Mouse (Mus musculus): ENCODE data around the gene Mllt11. TPM values are rescaled to one million over a fixed set of nuclear protein-coding genes. Genes with fewer than 3 reads are reported as not detected.

Gene Mllt11
- polyA plus RNA-seq, 1 experiment = not detected

DNA sequence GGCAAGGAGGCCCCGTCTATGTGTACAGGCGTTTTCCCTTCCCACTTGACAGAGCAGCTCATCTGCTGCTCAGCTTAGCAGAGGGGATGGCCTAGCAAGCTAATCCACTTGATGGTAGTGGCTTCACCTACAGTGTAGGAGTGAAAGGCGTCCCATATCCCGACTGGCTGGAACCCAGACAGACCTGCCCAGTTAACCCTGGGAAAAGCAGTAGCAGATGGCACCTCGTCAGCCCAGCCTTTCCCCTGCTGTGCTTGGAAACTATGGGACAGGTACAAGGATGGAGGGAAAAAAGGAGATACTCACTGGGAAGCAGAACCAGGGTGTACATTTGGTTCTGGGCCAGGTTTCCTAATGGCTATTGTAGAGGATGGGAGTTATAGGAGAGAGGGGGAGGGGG, 18.4 kb upstream of the Mllt11 start:
- H3K4me1 ChIP-seq (ENCODE audit: control insufficient read depth, insufficient read depth, low read length) = peaks cover under 1% of the 10 kb centered on the region
- WGBS = 89% methylated on average over 5 of the region's 5 CpGs
- no peak for TF ChIP-seq POLR2A (IDR thresholded peaks at IDR 0.05; ENCODE audit: insufficient read depth, low read depth, low read length)
- no peak for TF ChIP-seq CTCF (IDR thresholded peaks at IDR 0.05; ENCODE audit: insufficient read depth, low read depth, low read length)
- H3K27ac ChIP-seq (ENCODE audit: insufficient read depth, low read depth, low read length) = no peak overlapping the region
- H3K4me3 ChIP-seq (ENCODE audit: insufficient read depth, low read depth, low read length) = no peak overlapping the region

DNA sequence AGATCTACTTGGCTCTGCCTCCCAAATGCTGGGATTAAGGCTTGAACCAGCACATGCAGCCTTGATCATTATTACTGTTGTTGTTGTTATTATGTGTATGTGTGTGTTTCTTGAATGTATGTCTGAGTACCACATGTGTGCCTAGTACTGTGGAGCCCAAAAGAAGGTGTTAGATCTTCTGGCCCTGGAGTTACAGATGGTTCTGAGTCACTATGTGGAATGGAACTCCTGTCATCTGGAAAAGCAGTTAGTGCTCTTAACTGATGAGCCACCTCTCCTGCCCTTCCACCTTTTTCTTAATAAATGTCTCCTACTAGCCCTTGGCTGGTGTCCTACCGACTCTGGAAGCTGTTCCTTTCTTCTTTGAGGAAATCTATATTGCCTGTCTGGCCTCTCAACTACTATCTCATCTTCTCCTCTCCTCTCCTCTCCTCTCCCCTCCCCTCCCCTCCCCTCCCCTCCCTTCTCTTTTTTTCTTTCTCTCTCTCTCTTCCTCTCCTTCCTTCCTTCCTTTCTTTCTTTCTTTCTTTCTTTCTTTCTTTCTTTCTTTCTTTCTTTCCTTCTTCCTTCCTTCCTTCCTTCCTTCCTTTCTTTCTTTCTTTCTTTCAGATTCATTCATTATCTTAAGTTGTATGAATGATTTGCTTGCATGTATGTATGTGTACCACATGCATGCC, 15.8 kb upstream of the Mllt11 start:
- H3K4me1 ChIP-seq (ENCODE audit: control insufficient read depth, insufficient read depth, low read length) = peaks cover 4% of the 10 kb centered on the region
- no peak overlapping the region for H3K4me3 ChIP-seq (ENCODE audit: insufficient read depth, low read depth, low read length)
- TF ChIP-seq POLR2A (IDR thresholded peaks at IDR 0.05; ENCODE audit: insufficient read depth, low read depth, low read length) = no peak
- no peak for TF ChIP-seq CTCF (IDR thresholded peaks at IDR 0.05; ENCODE audit: insufficient read depth, low read depth, low read length)
- WGBS = 65% methylated on average over 1 of the region's 1 CpGs
- H3K27ac ChIP-seq (ENCODE audit: insufficient read depth, low read depth, low read length) = no peak overlapping the region

DNA sequence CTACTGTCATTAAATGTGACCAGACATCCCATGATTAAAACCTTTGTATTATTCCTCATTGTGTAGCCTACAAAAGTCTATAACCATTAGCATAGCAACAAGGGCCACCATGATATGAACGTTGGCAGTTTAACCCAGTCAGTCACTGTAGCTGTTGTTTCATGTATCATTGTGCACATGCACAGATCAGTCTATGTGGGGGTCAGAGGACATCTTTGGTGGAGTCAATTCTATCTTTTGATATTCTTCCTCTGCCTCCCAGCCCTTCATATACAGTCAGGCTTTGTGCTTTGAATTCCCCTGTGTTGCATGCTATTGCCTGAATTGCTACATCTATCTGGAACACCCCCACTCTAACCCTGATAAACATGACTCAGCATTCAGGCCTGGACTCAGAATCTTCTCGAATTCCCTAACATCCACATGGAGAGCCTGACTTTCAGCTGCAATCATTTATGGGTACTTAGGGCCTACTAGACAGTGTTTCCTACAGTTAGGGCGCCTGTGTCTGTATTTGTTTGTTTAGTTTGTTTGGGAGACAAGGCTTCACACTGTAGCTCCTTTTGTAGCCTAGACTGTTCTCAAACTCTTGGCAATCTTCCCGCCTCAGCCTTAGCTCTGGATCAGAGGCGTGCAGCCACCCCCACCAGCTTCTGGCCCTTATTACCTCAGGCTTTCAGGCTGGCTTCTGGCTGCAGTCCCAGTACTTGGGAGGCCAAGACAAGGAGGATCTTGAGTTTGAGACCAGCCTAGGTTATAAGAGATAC, 14.7 kb upstream of the Mllt11 start:
- H3K4me1 ChIP-seq (ENCODE audit: control insufficient read depth, insufficient read depth, low read length) = peaks cover 4% of the 10 kb centered on the region
- WGBS = 46% methylated on average over 5 of the region's 5 CpGs
- no peak overlapping the region for H3K4me3 ChIP-seq (ENCODE audit: insufficient read depth, low read depth, low read length)
- TF ChIP-seq POLR2A (IDR thresholded peaks at IDR 0.05; ENCODE audit: insufficient read depth, low read depth, low read length) = no peak
- TF ChIP-seq CTCF (IDR thresholded peaks at IDR 0.05; ENCODE audit: insufficient read depth, low read depth, low read length) = no peak
- H3K27ac ChIP-seq (ENCODE audit: insufficient read depth, low read depth, low read length) = no peak overlapping the region

DNA sequence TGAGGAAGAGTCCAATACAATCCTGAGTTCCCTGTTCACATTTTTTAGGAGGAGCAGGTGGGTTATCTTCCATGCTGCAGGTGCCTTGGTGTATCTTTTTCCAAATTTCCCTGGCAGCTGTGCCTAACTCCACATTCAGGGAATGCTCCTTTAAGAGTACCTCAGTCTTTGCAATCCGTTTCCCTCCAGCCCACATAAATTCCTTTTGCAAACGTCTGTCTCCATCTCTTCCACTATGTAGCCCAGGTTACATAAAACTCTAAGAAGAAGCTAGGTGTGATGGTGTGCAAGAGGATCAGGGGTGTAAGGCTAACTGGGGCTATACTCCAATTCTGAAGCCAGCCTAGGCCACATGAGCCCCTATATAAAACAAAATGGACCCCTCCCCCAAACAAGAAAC, 11.1 kb upstream of the Mllt11 start:
- 68% methylated on average over 2 of the region's 2 CpGs for WGBS
- Histone ChIP-seq H3K27ac (ENCODE audit: insufficient read depth, low read depth, low read length) (no peak overlapping the region), H3K4me3 (ENCODE audit: insufficient read depth, low read depth, low read length) (no peak overlapping the region), H3K4me1 (ENCODE audit: control insufficient read depth, insufficient read depth, low read length) (peaks cover 4% of the 10 kb centered on the region)
- TF ChIP-seq CTCF (IDR thresholded peaks at IDR 0.05; ENCODE audit: insufficient read depth, low read depth, low read length) = no peak
- TF ChIP-seq POLR2A (IDR thresholded peaks at IDR 0.05; ENCODE audit: insufficient read depth, low read depth, low read length) = no peak

DNA sequence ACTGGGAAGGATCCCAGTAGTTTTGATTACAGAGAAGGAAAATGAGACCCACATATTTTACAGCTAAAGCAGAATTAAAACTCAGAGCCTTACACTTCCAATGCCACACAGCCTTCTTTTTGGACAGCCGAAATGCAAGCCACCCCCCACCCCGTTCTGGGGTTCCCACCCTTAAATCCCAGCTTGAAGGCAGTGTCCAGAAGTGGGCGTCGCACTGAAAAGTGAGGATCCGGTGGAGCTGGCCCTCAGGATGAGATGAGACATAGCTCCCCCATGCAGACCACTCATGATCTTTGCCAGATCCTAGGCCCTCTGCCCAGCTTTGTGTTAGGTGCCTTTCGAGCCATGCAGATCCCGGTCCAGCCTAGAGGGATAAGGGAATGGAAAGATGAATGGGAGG, 9.5 kb upstream of the Mllt11 start, which contains the start of gene Gm128:
Gene Gm128, minus strand, starts transcription at position 101 of the 400 bp plus-strand sequence.
- TF ChIP-seq CTCF (IDR thresholded peaks at IDR 0.05; ENCODE audit: insufficient read depth, low read depth, low read length) (no peak), POLR2A (IDR thresholded peaks at IDR 0.05; ENCODE audit: insufficient read depth, low read depth, low read length) (no peak)
- WGBS = 74% methylated on average over 7 of the region's 7 CpGs
- Histone ChIP-seq H3K4me3 (ENCODE audit: insufficient read depth, low read depth, low read length) (no peak within 1 kb of the TSS), H3K4me1 (ENCODE audit: control insufficient read depth, insufficient read depth, low read length) (peaks cover 8% of the 10 kb centered on the region), H3K27ac (ENCODE audit: insufficient read depth, low read depth, low read length) (no peak within 1 kb of the TSS)

DNA sequence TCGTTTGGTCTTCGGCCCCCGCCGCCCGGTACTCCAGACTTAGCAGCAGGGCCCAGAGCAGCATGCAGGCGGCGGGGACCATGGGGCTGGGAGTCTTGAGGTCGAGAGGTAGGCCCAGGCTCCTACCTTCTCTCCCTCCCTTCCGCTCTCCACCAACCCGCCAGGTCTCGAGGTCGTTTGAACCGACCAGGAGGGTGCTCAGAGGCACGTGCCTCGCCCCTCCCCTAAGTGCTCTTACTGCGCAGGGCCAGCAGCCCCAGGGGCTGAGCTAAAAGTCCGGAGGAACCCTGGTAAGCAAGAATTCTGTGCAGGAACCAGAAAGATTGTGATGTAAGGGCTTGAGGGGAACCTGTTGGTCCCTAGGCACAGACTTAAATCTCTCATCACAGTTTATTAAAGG, 8.9 kb upstream of the Mllt11 start:
- Histone ChIP-seq H3K27ac (ENCODE audit: insufficient read depth, low read depth, low read length) (no peak overlapping the region), H3K4me3 (ENCODE audit: insufficient read depth, low read depth, low read length) (no peak overlapping the region), H3K4me1 (ENCODE audit: control insufficient read depth, insufficient read depth, low read length) (peaks cover 10% of the 10 kb centered on the region)
- no peak for TF ChIP-seq POLR2A (IDR thresholded peaks at IDR 0.05; ENCODE audit: insufficient read depth, low read depth, low read length)
- TF ChIP-seq CTCF (IDR thresholded peaks at IDR 0.05; ENCODE audit: insufficient read depth, low read depth, low read length) = no peak
- WGBS = 51% methylated on average over 17 of the region's 17 CpGs

DNA sequence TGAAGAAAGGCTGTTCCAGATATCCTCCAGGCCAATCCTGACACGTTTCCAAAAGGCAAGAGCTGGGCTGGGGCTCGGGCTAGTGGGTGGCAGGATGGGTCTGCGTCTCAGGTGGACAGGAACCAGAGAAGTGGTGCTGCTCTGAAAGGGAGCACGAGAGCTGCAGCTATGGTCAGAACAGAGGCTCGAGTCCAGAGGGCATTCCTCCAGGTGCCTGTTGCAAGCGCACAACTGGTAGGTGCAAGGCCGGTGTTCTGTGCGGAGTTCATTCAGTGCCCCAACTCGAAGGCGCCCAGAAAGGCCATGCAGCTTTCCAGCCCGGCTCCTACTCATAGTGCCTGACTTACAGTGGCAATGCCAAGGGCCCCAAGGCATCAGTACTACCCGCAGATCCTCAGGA, 8.0 kb upstream of the Mllt11 start:
- no peak for TF ChIP-seq CTCF (IDR thresholded peaks at IDR 0.05; ENCODE audit: insufficient read depth, low read depth, low read length)
- no peak for TF ChIP-seq POLR2A (IDR thresholded peaks at IDR 0.05; ENCODE audit: insufficient read depth, low read depth, low read length)
- Histone ChIP-seq H3K4me3 (ENCODE audit: insufficient read depth, low read depth, low read length) (no peak overlapping the region), H3K4me1 (ENCODE audit: control insufficient read depth, insufficient read depth, low read length) (peaks cover 13% of the 10 kb centered on the region; the same call in 1 of the 2 replicates), H3K27ac (ENCODE audit: insufficient read depth, low read depth, low read length) (no peak overlapping the region)
- 85% methylated on average over 12 of the region's 12 CpGs for WGBS

DNA sequence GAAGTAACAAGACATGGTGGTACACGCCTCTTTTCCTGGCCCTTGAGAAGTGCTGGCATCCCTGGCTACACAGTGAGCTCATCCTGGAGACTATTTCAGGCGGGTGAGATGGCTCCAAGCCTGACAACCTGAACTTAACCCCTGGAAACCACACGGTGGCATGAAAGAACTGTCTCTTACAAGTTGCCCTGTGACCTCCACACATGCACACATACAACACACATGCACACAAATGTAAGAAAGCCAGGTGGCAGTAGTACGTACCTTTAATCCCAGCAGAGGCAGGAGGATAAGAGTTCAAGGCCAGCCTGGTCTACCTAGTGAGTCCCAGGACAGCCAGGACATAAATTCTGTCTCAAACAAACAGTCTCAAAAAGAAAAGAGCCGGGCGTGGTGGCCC, 7.1 kb upstream of the Mllt11 start:
- 76% methylated on average over 6 of the region's 6 CpGs for WGBS
- Histone ChIP-seq H3K27ac (ENCODE audit: insufficient read depth, low read depth, low read length) (no peak overlapping the region), H3K4me3 (ENCODE audit: insufficient read depth, low read depth, low read length) (no peak overlapping the region), H3K4me1 (ENCODE audit: control insufficient read depth, insufficient read depth, low read length) (peaks cover 14% of the 10 kb centered on the region; the same call in 1 of the 2 replicates)
- TF ChIP-seq CTCF (IDR thresholded peaks at IDR 0.05; ENCODE audit: insufficient read depth, low read depth, low read length) (no peak), POLR2A (IDR thresholded peaks at IDR 0.05; ENCODE audit: insufficient read depth, low read depth, low read length) (no peak)

DNA sequence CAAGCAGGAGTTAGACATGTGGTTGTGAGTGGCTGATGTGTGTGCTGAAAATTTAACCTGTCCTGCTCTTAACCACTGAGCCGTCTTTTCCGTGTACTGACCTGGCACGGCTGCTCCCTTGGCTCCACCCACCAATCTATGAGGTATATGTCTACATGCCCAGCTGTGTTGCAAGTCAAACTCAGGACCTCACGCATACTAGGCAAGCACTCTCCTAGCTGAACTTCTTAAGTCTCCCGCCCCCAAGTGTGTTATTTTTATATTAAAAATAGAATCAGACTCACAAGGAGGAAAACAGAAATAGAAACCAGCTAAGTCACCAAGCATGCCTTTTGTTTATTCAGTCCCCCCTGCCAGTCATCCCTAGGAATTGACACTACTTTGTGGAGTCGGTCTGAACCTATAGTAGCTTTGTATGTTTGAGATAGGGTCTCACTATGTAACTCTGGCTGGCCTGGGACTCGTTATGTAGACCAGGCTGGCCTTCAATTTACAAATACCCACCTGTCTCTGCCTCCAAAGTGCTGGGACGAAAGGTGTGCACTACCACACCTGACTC, 5.6 kb upstream of the Mllt11 start:
- TF ChIP-seq CTCF (IDR thresholded peaks at IDR 0.05; ENCODE audit: insufficient read depth, low read depth, low read length) (no peak), POLR2A (IDR thresholded peaks at IDR 0.05; ENCODE audit: insufficient read depth, low read depth, low read length) (no peak)
- H3K4me1 ChIP-seq (ENCODE audit: control insufficient read depth, insufficient read depth, low read length) = peaks cover 14% of the 10 kb centered on the region; the same call in 1 of the 2 replicates
- WGBS = 49% methylated on average over 8 of the region's 8 CpGs
- peak overlapping the region; percentile 33; the same call in 1 of the 2 replicates for H3K27ac ChIP-seq (ENCODE audit: insufficient read depth, low read depth, low read length)
- H3K4me3 ChIP-seq (ENCODE audit: insufficient read depth, low read depth, low read length) = no peak overlapping the region
